Mouse (Mus musculus) heart, postnatal 0 days (tissue): Measurements from ENCODE around the gene Slc25a26.

ENCODE experiments used
- CTCF ChIP-seq: IDR thresholded peaks from 2 replicates; pipeline ENCODE4 v1.5.1; 2016; ENCODE audit warnings: antibody characterized with exemption, control low read depth, low read depth
- EP300 ChIP-seq: IDR thresholded peaks from 2 replicates; pipeline ENCODE4 v1.6.1; 2016; ENCODE audit warnings: antibody characterized with exemption, low read depth

DNA sequence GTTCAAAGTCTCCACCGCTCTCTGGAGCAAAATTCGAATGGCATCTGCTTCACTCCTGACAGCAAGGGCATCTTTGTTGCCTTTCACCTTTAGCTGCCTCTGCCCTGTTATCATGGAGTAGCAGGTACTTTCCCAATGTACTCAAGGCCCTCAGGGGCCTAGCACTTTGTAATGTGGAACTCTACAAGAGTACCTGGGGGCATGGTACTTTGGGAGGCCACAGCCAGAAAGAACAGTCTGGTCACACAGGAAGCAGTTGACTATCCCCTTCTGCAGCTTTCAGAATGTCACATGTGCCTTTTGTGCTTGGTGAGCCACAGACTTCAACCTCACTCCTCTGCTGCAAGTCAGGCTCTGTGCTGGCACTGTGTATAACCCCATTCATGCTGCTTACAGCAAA is 65.6 kb downstream of the Slc25a26 start:
- TF ChIP-seq CTCF, result no peak
- no peak for TF ChIP-seq EP300
